Mouse (Mus musculus) spleen, postnatal 4 days (tissue): ENCODE results near the gene Smco3.
A peak's percentile ranks its signal among the peaks of the same experiment; 100 is the strongest.
"Not testable (repeated sequence)": the region's sequence is repeated elsewhere in the genome, so short reads cannot be mapped to it uniquely, and the experiment has no call there.

ENCODE experiments used
- DNase-seq, 2 experiments: peaks; one replicate each; pipeline ENCODE4 v3.0.0; 2022; ENCODE audit warnings: low spot score in 2 of 2

Smco3 gene

GRCm38 (mm10) chr6:136835352-136835751 is at the start of gene Smco3:
Smco3 (minus strand) TSS chr6:136835452.
- no peak for DNase-seq

DNA sequence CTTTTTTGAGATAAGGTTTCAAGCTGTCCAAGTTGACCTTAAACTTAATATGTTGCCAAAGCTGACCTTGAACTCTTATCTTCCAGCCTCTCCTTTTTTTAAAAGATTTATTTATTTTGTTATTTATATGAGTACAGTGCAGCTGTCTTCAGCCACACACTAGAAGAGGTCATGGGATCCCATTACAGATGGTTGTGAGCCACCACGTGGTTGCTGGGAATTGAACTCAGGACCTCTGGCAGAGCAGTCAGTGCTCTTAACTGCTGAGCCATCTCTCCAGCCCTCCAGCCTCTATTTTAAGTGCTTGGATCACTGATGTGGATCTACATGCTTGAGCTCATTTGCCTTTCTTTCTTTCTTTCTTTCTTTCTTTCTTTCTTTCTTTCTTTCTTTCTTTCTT is 49.5 kb upstream of the Smco3 start:
- not testable (repeated sequence) for DNase-seq

DNA sequence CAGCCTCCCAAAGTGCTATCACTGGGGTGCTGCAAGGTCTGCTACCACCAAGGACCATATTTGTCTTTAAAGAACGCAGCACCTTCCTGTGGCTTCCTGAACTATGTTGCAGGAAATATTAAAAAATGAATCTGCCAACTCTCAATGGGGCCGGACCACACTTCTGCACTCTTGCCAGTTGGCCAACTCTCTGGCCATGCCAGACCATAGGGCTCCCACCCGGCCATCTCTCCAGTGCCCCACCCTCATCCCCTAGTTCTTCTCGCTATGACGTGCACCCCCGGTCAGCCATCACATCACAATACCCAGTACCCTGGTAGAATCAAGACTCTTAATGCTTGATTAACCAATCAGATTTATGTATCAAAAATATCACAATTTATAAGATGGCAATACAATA is 48.7 kb upstream of the Smco3 start:
- no peak for DNase-seq

DNA sequence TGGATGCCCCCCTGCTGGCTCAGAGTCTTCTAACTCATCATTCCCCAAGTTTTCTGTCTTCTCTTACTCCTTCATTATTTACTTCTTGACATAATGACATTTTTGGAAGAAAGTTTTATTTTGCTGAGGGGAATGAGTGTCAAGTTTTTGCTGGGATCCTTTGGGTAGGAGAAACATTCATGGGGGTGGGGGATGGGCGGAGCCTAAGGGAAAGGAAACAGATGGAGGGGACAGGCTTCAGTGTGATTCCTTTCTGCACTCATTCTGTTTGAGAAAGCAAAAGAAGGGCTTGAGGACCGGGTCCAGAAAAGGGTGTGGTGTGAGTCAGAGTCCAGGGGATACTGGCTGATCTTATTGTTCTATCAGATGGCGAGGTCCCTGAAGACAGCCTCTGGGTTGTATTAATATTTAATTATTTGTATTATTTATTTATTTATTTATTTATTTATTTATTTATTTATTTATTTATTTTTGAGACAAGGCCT is 48.2 kb upstream of the Smco3 start:
- DNase-seq, result no peak

DNA sequence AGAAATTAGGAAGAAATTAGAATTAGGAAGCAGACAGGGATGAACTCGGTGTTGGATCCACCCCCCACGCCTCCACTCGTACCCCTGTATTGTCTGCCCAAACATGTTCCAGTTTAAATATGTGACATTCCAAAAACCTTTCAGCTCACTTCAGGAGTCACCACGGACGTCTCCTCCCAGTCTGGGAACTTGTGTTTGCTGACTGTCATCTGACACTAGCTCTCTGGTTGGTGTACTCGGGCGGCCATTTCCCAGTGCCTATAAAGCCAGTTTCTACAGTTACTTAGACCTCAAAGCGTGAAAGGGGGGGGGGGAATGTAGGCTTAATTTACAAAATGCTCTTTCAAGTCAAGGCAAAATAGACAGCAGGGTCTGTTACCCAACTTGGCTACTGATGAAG is 46.4 kb upstream of the Smco3 start:
- no peak for DNase-seq

DNA sequence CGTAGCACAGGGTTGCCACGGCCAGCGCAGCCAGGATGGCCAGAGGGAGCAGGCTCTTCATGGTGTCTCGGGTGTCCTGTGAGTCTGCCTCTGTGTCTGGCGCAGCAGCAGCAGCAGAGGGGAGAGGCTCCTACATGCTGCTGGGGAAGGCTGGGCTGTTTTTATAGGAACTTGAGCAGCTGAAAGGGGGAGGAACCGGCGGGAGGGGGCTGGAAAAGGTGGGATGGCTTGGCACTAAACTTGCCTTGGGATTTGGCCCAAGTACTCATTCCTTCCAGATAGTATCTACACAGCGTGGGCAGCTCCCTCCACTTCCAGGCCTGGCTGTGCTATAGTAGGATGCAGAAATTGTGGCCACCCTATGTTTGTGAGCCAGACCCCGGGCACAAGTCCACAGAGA is 40.4 kb upstream of the Smco3 start, which contains the start of gene Mgp:
Gene Mgp (minus strand): TSS at position 154 of the 400 bp plus-strand sequence.
- no peak for DNase-seq

DNA sequence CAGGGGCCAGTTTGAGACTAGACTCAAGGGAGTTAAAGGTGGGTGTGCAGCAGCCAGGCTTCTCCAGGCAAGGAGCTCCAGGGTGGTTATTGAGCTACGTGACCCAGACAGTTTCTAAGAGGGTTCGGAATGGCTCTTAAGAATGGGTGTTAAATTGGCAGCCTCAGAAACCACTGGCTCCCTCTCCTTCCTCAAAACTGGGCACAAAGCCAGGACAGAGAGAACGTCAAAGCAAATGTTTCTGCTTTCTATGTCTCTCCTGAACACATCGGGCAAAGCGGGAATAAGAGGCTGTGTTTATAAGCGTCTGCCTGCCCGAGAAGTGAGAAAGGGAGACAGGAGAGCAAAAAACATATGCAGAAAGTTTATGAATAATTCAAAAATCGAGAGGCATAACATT is 39.3 kb upstream of the Smco3 start:
- DNase-seq, result no peak

GRCm38 (mm10) chr6:136868921-136869320 is 33.7 kb upstream of the Smco3 start:
- no peak for DNase-seq

GRCm38 (mm10) chr6:136866150-136866549 is 30.9 kb upstream of the Smco3 start:
- DNase-seq, result no peak

DNA sequence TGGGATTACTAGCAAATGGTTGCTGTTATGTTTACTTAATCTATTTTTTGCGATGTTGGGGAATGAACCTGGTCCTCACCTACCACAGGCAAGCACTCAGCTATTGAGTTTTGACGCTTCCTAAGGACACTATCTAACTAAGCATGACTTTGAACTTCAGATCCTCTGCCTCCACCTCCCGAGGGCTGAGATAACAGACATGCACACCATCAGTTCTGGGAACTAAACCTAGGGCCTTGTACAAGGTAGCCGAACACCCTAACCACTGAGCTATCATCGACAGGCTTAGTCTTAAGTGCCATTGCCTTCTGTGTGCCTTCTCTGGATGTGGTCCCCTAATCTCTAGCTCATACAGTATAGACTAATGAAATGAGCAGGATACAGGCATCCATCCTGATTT is 30.1 kb upstream of the Smco3 start:
- no peak for DNase-seq

DNA sequence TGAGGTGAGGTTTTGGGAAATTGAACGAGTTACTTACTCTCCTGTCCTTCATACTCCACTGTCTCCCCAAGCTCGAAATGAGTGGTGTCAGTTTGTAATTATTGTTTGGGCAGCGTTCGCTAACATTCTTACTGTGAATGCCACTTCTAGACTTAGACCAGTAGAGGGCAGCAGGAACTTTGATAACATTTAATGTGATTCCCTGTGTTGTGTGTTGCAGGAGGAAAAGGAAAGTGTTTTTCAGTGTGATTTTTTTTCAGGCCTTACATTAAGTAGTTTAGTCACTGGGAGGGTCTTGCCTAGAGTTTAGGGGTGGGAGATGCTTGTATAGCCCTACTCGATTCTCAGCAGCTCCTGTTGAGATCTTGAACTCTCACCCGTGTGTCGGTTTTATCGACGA is 25.8 kb upstream of the Smco3 start:
- DNase-seq, result no peak

DNA sequence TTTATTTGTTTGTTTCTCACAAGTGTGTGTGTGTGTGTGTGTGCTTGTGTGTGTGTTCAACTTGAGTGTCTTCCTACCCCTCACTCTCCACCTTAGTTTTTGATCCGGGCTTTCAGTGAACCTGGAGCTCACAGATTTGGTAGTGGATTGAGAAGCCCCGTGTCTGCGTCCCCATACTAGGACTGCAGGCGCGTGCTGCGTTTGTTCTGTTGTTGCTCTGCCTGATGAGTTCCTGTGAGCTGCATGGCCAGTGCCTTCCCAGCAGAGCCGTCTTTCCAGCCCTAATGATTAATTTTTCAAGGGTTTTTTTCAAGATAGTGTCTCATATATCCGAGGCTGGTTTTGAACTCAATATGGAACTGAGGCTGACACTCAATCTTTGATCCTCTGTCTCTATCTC is 23.2 kb upstream of the Smco3 start:
- DNase-seq, result peak in 1 of 2 experiments; percentile 74

GRCm38 (mm10) chr6:136857873-136858260 is 22.6 kb upstream of the Smco3 start:
- no peak for DNase-seq

- DNase-seq, result peak; percentile 82 to 86
Observed at GRCm38 (mm10) chr6:136857186-136857872, 22.1 kb upstream of the Smco3 start, which contains the start of gene Art4. Art4 (minus strand) TSS chr6:136857733.

DNA sequence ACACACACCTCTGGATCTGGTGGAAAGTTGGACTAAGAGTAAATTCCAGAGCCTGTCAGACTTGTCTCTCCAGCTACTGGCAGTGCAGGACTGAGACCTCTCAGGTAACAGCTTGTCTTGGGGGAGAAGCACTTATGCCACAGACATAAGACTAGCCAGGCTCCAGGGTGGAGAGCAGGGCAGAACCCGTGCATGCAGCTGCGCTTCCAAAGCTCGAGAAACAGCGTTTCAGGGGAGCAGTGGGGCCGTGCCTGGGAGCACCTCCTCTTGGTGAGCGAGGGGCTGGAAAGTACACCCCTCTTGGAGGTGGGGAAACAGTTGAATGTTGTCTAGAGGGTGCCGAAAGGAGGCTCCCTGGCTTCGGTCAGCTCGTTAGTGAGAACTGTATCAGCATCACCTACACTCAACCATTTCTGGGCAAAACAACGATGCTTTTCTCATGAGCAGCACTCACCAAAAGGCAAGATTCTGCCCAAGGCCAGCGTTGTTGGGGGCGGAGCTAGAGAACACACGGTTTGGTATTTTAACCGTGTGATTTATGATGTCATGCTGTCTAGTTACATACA is 20.9 kb upstream of the Smco3 start:
- DNase-seq, result peak in 1 of 2 experiments; percentile 64

GRCm38 (mm10) chr6:136855183-136855582 is 19.9 kb upstream of the Smco3 start:
- DNase-seq, result no peak

DNA sequence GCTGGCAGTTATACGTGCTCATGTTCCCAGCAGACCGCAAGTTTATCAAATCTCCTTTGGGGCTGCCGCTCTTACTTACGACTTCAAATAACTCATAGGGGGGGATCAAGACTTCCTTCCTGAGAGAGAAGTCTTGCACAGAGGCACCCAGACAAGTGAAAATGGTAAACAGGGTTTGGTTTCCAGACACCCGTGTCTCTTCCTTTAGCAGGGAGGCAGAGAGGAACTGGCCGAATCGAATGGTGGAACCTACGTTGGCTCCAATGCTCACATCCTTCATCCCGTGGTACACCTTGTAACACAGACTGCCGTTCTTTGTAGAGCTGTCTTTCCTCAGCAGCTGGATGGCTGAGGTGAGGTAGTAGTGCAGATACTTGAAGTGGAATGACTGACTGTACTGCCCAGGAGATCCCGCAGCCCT is 19.1 kb upstream of the Smco3 start:
- no peak for DNase-seq

- no peak for DNase-seq
Observed at GRCm38 (mm10) chr6:136852762-136853161, 17.5 kb upstream of the Smco3 start.

DNA sequence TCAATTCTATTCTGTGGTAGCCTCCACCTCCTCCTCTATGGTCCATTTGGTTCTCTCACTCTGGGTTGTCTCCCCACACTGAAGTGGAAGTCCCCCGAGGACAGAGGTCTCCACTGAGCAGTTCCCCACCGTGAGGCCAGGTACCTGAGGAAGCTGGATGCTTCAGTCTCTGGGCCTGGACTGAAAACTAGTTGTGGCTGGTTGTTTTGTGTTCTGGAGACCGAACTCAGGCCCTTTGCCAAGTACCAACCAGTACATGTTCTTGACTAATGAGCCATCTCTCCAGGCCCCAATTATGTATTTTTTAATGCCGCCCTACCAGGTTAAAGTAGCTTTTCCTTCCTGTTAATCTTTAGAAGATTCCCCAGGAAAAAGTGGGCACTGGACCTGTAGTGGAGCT is 17.1 kb upstream of the Smco3 start:
- DNase-seq, result no peak

GRCm38 (mm10) chr6:136850267-136850666 is 15.0 kb upstream of the Smco3 start:
- DNase-seq, result no peak

DNA sequence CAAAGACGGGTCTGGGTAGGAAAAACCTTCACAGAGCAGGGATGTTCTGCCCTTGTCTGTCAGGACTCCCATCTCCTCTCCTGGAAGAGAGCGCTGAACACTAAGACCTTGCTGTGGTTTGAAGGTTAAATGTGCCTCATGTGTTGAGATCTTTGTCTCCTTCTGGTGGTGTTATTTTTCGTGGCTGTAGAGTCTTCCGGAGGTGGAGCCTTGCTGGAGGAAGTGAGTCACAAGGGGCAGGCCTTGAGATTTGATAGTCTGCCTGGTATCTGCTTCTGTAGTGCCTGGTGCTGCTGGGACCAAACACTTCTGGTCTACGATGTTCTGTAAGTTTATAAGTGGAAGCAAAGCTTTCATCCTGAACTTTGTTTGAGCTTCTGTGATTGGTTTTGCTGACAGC is 13.7 kb upstream of the Smco3 start:
- DNase-seq, result no peak

- DNase-seq, result no peak
Observed at GRCm38 (mm10) chr6:136848399-136848798, 13.1 kb upstream of the Smco3 start.

DNA sequence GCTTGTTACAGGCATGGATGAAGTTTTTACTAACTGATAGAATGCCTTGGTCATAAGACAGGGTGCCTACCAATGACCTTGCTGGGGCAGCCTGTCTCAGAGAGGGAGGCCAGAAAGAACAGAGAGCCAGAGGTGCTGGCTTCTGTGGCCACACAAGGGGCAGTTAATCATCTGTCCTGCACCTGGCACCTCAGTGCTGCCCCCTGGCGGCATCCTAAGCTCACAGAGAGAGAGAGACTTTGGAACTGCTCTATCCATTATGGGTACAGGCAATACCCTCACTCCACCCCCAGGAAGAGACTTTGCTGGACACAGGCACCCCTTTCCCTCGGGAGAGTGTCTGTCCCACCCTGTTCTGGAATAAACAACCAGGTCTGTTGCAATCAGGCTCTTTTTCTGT is 12.5 kb upstream of the Smco3 start:
- DNase-seq, result peak; percentile 82 to 94
